Mouse (Mus musculus): ENCODE data around the gene Stk11ip.

Gene Stk11ip

DNA sequence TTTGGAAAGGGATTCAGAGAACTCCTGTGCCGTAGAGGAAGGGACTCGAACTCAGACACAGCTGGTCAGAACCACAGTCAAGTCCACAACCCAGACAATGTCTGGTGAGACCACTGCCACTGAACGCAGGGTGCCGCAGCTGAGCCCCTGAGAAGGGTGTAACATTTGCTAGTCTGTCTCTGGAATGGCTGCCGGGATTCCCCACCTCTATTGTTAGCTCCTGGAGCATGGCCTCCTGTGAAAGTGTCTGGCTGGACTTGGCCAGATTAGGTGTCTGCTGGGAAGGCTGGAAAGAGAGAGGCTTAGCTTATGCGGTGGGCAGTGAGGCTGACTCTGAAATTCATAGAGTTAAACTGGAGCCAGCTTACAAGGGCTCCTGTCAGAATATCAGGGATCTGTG lies 49.1 kb downstream of the Stk11ip start:
- no peak for DNase-seq (ENCODE audit: low spot score in 2 of 2)

DNA sequence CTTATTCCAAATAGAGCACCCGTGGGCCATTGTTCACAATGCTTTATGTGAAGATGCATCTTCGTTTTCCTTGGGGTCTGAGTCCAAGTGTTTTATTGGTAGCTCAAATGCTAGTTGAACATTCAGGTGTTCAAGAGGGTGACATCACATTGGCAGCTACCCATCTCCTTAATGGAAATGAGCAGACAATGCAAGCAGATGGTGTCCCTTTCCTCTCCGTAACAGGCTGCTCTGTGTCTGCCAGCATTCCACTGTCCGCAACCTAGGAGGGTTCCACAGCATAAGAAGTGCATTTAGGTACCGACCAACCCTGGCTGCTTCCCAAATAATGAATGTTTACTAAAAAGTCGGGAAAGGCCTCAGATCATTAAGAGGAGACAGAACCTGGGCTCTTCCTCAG lies 51.4 kb downstream of the Stk11ip start:
- peak in 1 of 2 experiments; percentile 38 for DNase-seq (ENCODE audit: low spot score in 2 of 2)

DNA sequence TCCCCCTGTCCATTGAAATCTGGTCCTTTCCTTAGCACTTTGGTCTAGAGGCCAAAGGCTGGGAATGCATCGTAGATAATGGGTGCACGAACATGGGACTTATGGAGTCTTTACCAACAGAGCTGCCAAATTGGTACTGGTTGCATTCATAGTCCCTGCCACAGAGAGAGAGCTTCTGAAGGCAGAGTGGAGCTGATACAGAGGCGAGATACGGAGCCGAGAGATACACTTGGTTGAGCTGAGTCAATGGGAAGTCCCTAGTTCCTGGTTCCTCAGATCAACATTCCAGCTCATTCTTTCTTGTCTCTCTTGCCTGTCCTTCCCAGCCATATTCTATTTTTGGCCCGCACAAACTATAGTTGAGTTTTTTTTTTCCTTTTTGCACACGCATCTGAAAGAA lies 52.4 kb downstream of the Stk11ip start:
- no peak for DNase-seq (ENCODE audit: low spot score in 2 of 2)

DNA sequence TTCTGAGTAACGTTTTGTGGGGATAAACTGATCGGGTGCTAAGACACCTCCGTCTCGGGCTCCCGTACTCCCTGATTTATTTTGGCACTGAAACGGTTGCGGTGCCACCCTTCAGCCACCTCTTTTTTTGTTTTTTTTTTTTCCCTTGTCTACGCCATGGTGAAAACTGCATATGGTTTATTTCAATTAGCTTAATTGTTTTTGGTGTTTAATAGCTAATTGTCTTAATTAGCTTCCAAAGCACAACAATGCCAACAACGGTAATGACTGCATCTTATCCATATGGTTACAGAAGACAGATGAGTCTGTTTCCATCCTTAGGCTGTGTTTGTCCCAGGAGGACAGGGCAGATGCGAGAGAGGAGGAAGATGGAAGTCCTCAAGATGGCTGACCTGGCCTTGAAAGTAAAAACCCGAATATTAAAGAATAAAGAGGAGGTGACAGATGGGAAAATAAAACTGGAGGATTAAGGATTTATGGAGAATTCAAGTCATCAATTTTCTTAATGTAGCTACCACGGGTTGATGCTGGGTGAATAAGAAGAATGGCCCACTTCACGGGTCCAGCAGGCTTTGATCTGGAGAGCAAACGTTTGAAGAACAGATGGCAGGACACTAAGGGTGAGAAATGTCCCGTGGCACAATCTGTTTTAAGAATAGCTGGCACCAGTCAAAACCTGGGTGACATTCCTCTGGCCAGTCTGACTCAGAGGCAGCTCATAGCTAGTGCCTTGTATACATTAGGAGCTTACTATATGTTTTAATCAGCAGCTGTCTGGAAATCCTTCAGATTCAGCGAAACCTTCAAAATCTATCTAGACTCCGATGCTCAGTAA lies 53.4 kb downstream of the Stk11ip start:
- DNase-seq (ENCODE audit: low spot score in 2 of 2), result no peak

DNA sequence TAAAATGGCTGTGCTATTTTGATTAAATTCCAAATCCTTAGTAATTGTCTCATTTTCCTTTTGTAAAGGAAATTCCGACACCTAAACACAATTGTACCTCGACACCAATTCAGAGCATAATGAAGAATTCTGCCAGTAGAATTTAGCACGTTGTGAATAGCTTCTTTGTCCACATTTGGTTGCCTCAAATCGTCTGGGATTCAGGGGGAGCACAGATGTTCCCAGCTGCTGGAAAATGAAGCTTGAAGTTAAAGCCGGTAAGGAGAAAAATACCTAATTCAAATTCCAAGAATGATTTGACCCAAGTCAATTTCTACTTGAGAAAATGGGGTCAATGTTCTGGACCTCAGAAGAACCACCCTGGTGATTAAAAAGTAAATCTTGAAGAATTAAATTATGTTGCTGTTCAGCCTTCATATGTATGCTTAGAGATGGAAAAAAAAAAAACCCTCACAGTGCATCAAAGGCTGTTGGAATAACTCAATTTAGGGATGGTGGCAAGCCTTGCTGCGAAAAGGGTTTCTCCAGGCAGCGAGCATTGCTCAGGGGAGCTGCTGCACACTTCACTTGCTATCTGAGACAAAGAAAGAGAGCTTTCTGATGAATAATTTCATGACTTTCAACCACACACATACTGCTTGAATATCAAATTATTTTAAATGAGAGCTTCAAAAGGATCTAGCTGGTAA lies 60.8 kb downstream of the Stk11ip start:
- DNase-seq (ENCODE audit: low spot score in 2 of 2), result no peak

DNA sequence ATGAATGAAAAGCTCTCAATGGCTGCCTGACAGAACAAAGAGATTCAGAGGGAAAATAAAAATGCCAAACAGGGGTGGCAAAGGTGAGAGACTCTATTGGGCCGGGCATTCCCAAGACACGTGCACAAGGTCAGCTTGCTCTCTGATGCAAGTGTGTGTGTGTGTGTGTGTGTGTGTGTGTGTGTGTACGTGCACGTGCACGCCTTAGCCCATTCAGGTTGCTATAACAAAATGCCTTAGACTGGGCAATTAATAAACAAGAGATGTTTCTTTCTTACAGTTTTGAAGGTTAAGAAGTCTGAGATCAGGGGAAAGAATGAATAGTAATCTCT lies 61.3 kb downstream of the Stk11ip start:
- no peak for DNase-seq (ENCODE audit: low spot score in 2 of 2)

DNA sequence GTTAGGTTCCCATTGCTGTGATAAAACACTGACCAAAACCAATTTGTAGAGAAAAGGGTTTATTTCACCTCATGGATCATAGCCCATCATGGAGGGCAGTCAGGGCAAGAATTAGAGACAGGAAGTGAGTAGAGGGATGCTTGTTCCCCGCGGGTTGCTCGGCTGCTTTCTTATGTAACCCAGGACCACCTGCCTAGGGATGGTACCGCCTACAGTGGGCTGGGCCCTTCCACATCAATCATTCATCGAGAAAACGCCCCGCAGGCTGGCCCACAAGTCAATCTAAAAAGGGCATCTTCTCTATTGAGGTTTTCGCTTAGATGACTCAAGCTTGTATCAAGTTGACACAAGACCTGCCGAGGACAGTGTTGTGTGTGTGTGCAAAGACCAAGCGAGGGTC lies 61.7 kb downstream of the Stk11ip start:
- DNase-seq (ENCODE audit: low spot score in 2 of 2), result no peak

DNA sequence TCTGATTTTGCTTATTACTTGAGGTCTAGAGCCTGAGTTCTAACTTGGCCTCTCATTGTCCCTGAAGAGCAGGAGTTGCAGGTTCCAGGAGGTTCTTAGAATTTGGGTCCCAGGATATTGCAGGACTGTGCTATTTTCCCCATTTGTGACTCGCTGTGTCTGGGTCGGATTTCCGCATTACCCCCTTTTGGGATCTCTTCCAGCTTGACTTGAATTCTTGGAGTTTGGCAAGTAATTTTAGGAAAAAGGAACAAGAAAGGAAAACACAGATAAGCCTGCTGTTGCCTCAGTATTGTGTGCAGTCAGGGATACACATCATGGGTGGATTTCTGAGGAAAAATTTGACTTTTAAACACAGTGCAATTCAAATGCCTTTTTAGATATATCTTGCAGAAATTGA lies 65.5 kb downstream of the Stk11ip start:
- DNase-seq (ENCODE audit: low spot score in 2 of 2), result no peak
